Mouse (Mus musculus): ENCODE results near the gene Cds1.

Gene Cds1

GRCm38 (mm10) chr5:101776528-101776927 lies 11.6 kb downstream of the Cds1 start:
- no peak for DNase-seq (ENCODE audit: low spot score)

GRCm38 (mm10) chr5:101779376-101779863 lies 14.5 kb downstream of the Cds1 start:
- no peak for DNase-seq (ENCODE audit: low spot score)

- no peak for DNase-seq (ENCODE audit: low spot score)
Observed at GRCm38 (mm10) chr5:101780918-101781317, 16.0 kb downstream of the Cds1 start.

GRCm38 (mm10) chr5:101784328-101784727 lies 19.4 kb downstream of the Cds1 start:
- no peak for DNase-seq (ENCODE audit: low spot score)

GRCm38 (mm10) chr5:101784787-101785186 lies 19.9 kb downstream of the Cds1 start:
- DNase-seq (ENCODE audit: low spot score), result no peak

- DNase-seq (ENCODE audit: low spot score), result no peak
Observed at GRCm38 (mm10) chr5:101785921-101786614, 21.1 kb downstream of the Cds1 start.

- no peak for DNase-seq (ENCODE audit: low spot score)
Observed at GRCm38 (mm10) chr5:101789770-101790169, 24.8 kb downstream of the Cds1 start.

- DNase-seq (ENCODE audit: low spot score), result no peak
Observed at GRCm38 (mm10) chr5:101790560-101790959, 25.6 kb downstream of the Cds1 start.

- DNase-seq (ENCODE audit: low spot score), result no peak
Observed at GRCm38 (mm10) chr5:101792665-101793064, 27.7 kb downstream of the Cds1 start.

- no peak for DNase-seq (ENCODE audit: low spot score)
Observed at GRCm38 (mm10) chr5:101801891-101802290, 37.0 kb downstream of the Cds1 start.

- peak; percentile 48 for DNase-seq (ENCODE audit: low spot score)
Observed at GRCm38 (mm10) chr5:101802358-101803022, 37.6 kb downstream of the Cds1 start.

GRCm38 (mm10) chr5:101811296-101812169 lies 46.6 kb downstream of the Cds1 start:
- peak; percentile 10 for DNase-seq (ENCODE audit: low spot score)

GRCm38 (mm10) chr5:101816822-101817221 lies 51.9 kb downstream of the Cds1 start:
- DNase-seq (ENCODE audit: low spot score), result no peak

- DNase-seq (ENCODE audit: low spot score), result no peak
Observed at GRCm38 (mm10) chr5:101819216-101819615, 54.3 kb downstream of the Cds1 start.

- no peak for DNase-seq (ENCODE audit: low spot score)
Observed at GRCm38 (mm10) chr5:101819844-101820243, 54.9 kb downstream of the Cds1 start.

- DNase-seq (ENCODE audit: low spot score), result peak; percentile 16
Observed at GRCm38 (mm10) chr5:101821052-101821451, 56.1 kb downstream of the Cds1 start.

- no peak for DNase-seq (ENCODE audit: low spot score)
Observed at GRCm38 (mm10) chr5:101821491-101822310, 56.8 kb downstream of the Cds1 start.

- no peak for DNase-seq (ENCODE audit: low spot score)
Observed at GRCm38 (mm10) chr5:101822311-101822670, 57.4 kb downstream of the Cds1 start.

GRCm38 (mm10) chr5:101825111-101825911 lies 60.4 kb downstream of the Cds1 start:
- DNase-seq (ENCODE audit: low spot score), result no peak

GRCm38 (mm10) chr5:101826531-101826970 lies 61.6 kb downstream of the Cds1 start:
- peak; percentile 29 for DNase-seq (ENCODE audit: low spot score)

- DNase-seq (ENCODE audit: low spot score), result no peak
Observed at GRCm38 (mm10) chr5:101827477-101827876, 62.5 kb downstream of the Cds1 start.
